In the genomic region with DNA sequence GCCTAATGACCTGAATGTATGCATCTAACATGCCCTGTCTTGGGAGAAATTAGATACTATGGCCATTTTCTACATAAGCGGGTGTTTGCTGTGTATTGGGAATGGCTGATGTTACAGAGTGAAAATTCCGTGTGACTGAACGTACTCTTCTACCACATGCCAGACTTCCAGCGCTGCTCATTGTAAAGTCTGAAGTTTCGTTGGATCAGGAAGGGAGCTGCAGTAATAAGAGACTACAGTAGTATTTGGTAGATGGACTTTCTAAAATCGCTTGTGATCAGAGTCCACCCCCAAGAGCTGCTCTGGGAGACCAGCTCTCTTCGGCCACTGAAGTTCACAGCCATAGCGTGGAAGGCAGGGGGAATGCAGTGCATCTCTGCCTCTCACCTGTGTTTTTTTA, we compare ENCODE assay signal across 7 mouse cellular contexts. TPM values are rescaled to one million over a fixed set of nuclear protein-coding genes. Genes with fewer than 3 reads are reported as not detected.
DNase-seq lines count a peak whose midpoint lies in the region; ATAC-seq and TF ChIP-seq lines count a peak whose summit lies in the region.

No protein-coding gene starts in this region.

- no peak for TF ChIP-seq CTCF in lung, embryonic 14.5 days (IDR thresholded peaks at IDR 0.05; ENCODE audit: low read depth)
- TF ChIP-seq CTCF in intestine, postnatal 0 days (IDR thresholded peaks at IDR 0.05; ENCODE audit: low read depth): no peak

- H3K27me3 ChIP-seq in lung, embryonic 14.5 days (ENCODE audit: insufficient read depth, low read length): no peaks in the 10 kb centered on the region
- no peaks in the 10 kb centered on the region for H3K27me3 ChIP-seq in forebrain, embryonic 10.5 days (ENCODE audit: poor library complexity, severe bottlenecking)
- no peaks in the 10 kb centered on the region for H3K27me3 ChIP-seq in intestine, postnatal 0 days (replicated peaks; ENCODE audit: control insufficient read depth, insufficient read depth, low read length)
- H3K27me3 ChIP-seq in neural tube, embryonic 14.5 days (ENCODE audit: control insufficient read depth, insufficient read depth, low read length): no peaks in the 10 kb centered on the region

- peaks cover 36% of the 10 kb centered on the region for H3K36me3 ChIP-seq in lung, embryonic 14.5 days (ENCODE audit: insufficient read depth)
- peaks cover 46% of the 10 kb centered on the region for H3K36me3 ChIP-seq in forebrain, embryonic 10.5 days (replicated peaks)
- H3K36me3 ChIP-seq in intestine, postnatal 0 days (ENCODE audit: control insufficient read depth, insufficient read depth): peaks cover 6% of the 10 kb centered on the region; the same call in 1 of the 2 replicates
- H3K36me3 ChIP-seq in neural tube, embryonic 14.5 days (ENCODE audit: control insufficient read depth, insufficient read depth, low read length): no peaks in the 10 kb centered on the region

- no peak for ATAC-seq in lung, embryonic 14.5 days (ENCODE audit: insufficient read depth)
- no peak for ATAC-seq in intestine, postnatal 0 days
- no peak for ATAC-seq in neural tube, embryonic 14.5 days (ENCODE audit: low read depth)

- 0 out of 2 replicates have a peak, but pooled peaks cover 7% of the 10 kb centered on the region for H3K4me1 ChIP-seq in lung, embryonic 14.5 days (ENCODE audit: insufficient read depth)
- H3K4me1 ChIP-seq in forebrain, embryonic 10.5 days: peaks cover 31% of the 10 kb centered on the region
- no peaks in the 10 kb centered on the region for H3K4me1 ChIP-seq in intestine, postnatal 0 days (replicated peaks; ENCODE audit: control insufficient read depth, insufficient read depth, low read length)
- peaks cover 9% of the 10 kb centered on the region; the same call in 1 of the 2 replicates for H3K4me1 ChIP-seq in neural tube, embryonic 14.5 days (ENCODE audit: control insufficient read depth, insufficient read depth, low read length)

- H3K4me2 ChIP-seq in lung, embryonic 14.5 days: peak overlapping the region; percentile 77
- peak overlapping the region; percentile 97 for H3K4me2 ChIP-seq in intestine, postnatal 0 days (replicated peaks; ENCODE audit: low read depth)
- H3K4me2 ChIP-seq in neural tube, embryonic 14.5 days (ENCODE audit: low read depth, low read length): peak overlapping the region; percentile 63

- peak overlapping the region; percentile 77 for H3K27ac ChIP-seq in lung, embryonic 14.5 days (ENCODE audit: low read depth)
- peak overlapping the region; percentile 99 for H3K27ac ChIP-seq in forebrain, embryonic 10.5 days
- no peak overlapping the region for H3K27ac ChIP-seq in intestine, postnatal 0 days (ENCODE audit: low read depth, low read length)
- no peak overlapping the region for H3K27ac ChIP-seq in neural tube, embryonic 14.5 days (ENCODE audit: low read depth, low read length)

- H3K9me3 ChIP-seq in lung, embryonic 14.5 days (ENCODE audit: low read depth, low read length): no peaks in the 10 kb centered on the region
- H3K9me3 ChIP-seq in forebrain, embryonic 10.5 days: no peaks in the 10 kb centered on the region
- no peaks in the 10 kb centered on the region for H3K9me3 ChIP-seq in intestine, postnatal 0 days (ENCODE audit: control insufficient read depth)
- no peaks in the 10 kb centered on the region for H3K9me3 ChIP-seq in neural tube, embryonic 14.5 days (ENCODE audit: control insufficient read depth, low read length)

- H3K4me3 ChIP-seq in lung, embryonic 14.5 days (ENCODE audit: low read depth, low read length): peak overlapping the region; percentile 52
- H3K4me3 ChIP-seq in forebrain, embryonic 10.5 days: peak overlapping the region; percentile 85
- H3K4me3 ChIP-seq in intestine, postnatal 0 days (ENCODE audit: low read depth, low read length): peak overlapping the region; percentile 71
- H3K4me3 ChIP-seq in neural tube, embryonic 14.5 days (ENCODE audit: low read depth, low read length): peak overlapping the region; percentile 60

- peak overlapping the region; percentile 63 for H3K9ac ChIP-seq in lung, embryonic 14.5 days
- peak overlapping the region; percentile 62 for H3K9ac ChIP-seq in intestine, postnatal 0 days (ENCODE audit: low read depth, low read length)
- peak overlapping the region; percentile 75 for H3K9ac ChIP-seq in neural tube, embryonic 14.5 days (replicated peaks; ENCODE audit: low read depth, low read length)

- WGBS in lung, embryonic 14.5 days: 1% methylated on average over 8 of the region's 8 CpGs
- WGBS in forebrain, embryonic 10.5 days: 2% methylated on average over 8 of the region's 8 CpGs
- WGBS in intestine, postnatal 0 days: 1% methylated on average over 8 of the region's 8 CpGs
- 1% methylated on average over 8 of the region's 8 CpGs for WGBS in neural tube, embryonic 14.5 days

- DNase-seq in lung, embryonic 14.5 days: peak; percentile 50
- DNase-seq in lung, postnatal 4 days: no peak
- peak; percentile 25 for DNase-seq in forebrain, embryonic 10.5 days (ENCODE audit: extremely low spot score, low spot score)
- no peak for DNase-seq in layer of hippocampus, adult 9-11 months
- DNase-seq in right cerebral cortex, postnatal 14 days: no peak

RNA-seq across cellular contexts. Expression of gene Dut, which starts 1.3 kb away (rescaled TPM):
- 197 and 198 TPM in 2 replicates for polyA plus RNA-seq in lung, embryonic 14.5 days (2014; fragmentation: Nextera tagmentation; extraction: Ambion mirVana)
- polyA plus RNA-seq in forebrain, embryonic 10.5 days (2016; fragmentation: Nextera tagmentation; extraction: Ambion mirVana): 322 and 337 TPM in 2 replicates
- 48.5 and 51.4 TPM in 2 replicates for polyA plus RNA-seq in intestine, postnatal 0 days (2015; fragmentation: Nextera tagmentation; extraction: Ambion mirVana)
- 69.1 and 74.1 TPM in 2 replicates for polyA plus RNA-seq in neural tube, embryonic 14.5 days (2014; fragmentation: Nextera tagmentation; extraction: Ambion mirVana)

Comparison
In these comparisons a context has a peak if more than half of its experiments do, and no peak if none do; other contexts are left out.
1. DNase-seq: peak in lung, embryonic 14.5 days (single experiment) and forebrain, embryonic 10.5 days (single experiment); none in lung, postnatal 4 days (0 of 2), layer of hippocampus, adult 9-11 months (single experiment) and right cerebral cortex, postnatal 14 days (single experiment).
2. H3K27ac ChIP-seq: peak in lung, embryonic 14.5 days (single experiment) and forebrain, embryonic 10.5 days (single experiment); none in intestine, postnatal 0 days (single experiment) and neural tube, embryonic 14.5 days (single experiment).
3. Peak in every context shown above with its lines, with median percentiles within 50 percentile points of each other: H3K4me2 ChIP-seq, H3K4me3 ChIP-seq and H3K9ac ChIP-seq.